Mouse (Mus musculus): ENCODE measurements around the gene Cylc2.

Gene Cylc2

GRCm38 (mm10) chr4:51216378-51216777 is at the start of gene Cylc2:
Gene Cylc2 (plus strand): TSS chr4:51216678.
- DNase-seq (ENCODE audit: low read depth, low spot score): no peak

All from retina, postnatal 7 days (tissue).